Mouse (Mus musculus): ENCODE data around the gene Zrsr1.

DNA sequence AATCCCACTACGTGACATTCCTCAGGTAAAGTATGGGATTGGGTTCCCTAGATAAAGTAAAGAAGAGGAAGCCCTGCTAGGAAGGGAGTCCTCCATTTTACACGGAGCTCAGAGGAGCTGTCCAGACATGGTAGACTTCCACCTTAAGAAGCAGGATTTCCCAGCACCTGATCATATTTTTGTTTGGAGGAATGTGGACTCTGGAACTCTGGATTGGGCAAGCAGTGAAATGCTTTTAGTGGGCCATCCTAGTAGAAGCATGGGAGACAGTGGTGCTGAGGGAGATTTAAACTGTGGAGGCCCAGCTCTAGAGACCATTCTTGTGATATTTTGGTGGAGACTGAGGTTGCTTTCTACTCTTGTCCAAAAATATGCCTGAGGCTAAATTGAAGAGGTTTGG, 49.3 kb upstream of the Zrsr1 start:
- TF ChIP-seq E2F4 (IDR thresholded peaks at IDR 0.05; ENCODE audit: insufficient read depth) (no peak), USF1 (IDR thresholded peaks at IDR 0.05; ENCODE audit: low read depth) (no peak), POLR2A (IDR thresholded peaks at IDR 0.05; ENCODE audit: insufficient read length, low read depth) (no peak), MYOD1 (IDR thresholded peaks at IDR 0.05; ENCODE audit: control insufficient read depth in 1 of 3, insufficient read length in 2 of 3, low read depth in 2 of 3) (no peak), TCF3 (IDR thresholded peaks at IDR 0.05; ENCODE audit: insufficient read length, low read depth) (no peak), MYOG (IDR thresholded peaks at IDR 0.05; ENCODE audit: control insufficient read depth in 1 of 3, insufficient read depth in 1 of 3, insufficient read length in 2 of 3, low read depth in 2 of 3) (no peak), MAX (IDR thresholded peaks at IDR 0.05; ENCODE audit: low read depth) (no peak), TCF12 (IDR thresholded peaks at IDR 0.05; ENCODE audit: insufficient read depth, poor library complexity, severe bottlenecking) (no peak), REST (IDR thresholded peaks at IDR 0.05; ENCODE audit: insufficient read depth, insufficient read length) (no peak), POLR2AphosphoS2 (IDR thresholded peaks at IDR 0.05; ENCODE audit: insufficient read length, low read depth) (no peak)
